Comparison of ENCODE assay signal across 10 mouse cellular contexts in the genomic region with DNA sequence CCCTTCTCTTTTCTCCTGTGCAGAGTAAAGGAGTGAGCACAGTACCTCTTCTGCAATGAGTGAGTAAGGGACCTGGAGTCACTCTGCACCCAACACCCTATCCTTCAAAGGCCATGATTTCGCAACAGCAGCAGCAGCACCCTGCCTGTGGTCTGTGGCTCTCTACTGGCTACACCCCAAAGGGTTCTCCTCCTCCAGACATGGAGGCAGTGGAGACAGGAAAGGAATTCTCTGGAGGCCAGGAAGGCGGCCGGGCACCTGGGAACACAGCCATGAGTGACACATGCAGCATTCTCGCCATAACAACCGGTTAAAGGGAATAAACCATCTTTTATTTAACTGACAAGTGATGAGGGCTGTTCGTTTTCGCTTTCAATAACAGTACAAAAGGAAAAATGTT.
A peak's percentile ranks its signal among the peaks of the same experiment; 100 is the strongest.
DNase-seq lines count a peak whose midpoint lies in the region; ATAC-seq and TF ChIP-seq lines count a peak whose summit lies in the region.
"Had no signal": no experiment of that assay in that cellular context is flagged by ENCODE, and none has a peak within 500 bp of the region (broad histone marks: within the 10 kb centered on the region; RNA-seq: fewer than 3 reads in every experiment).

No protein-coding gene starts in this region.

- H3ac ChIP-seq in C2C12 (ENCODE audit: control insufficient read depth, insufficient read length, low read depth), result no peak overlapping the region

- H3K27me3 ChIP-seq in hindbrain, embryonic 10.5 days (ENCODE audit: insufficient read depth, poor library complexity, severe bottlenecking), result no peaks in the 10 kb centered on the region
- no peaks in the 10 kb centered on the region for H3K27me3 ChIP-seq in hindbrain, embryonic 16.5 days (replicated peaks; ENCODE audit: control insufficient read depth, insufficient read depth, low read length)
- H3K27me3 ChIP-seq in C2C12 (ENCODE audit: control insufficient read depth, insufficient read depth, insufficient read length), result no peaks in the 10 kb centered on the region
- H3K27me3 ChIP-seq: limb, embryonic 13.5 days had no signal

- intact Hi-C loops in heart, postnatal 25 days (cut with DNase I), result no loop called here

- H3K9me3 ChIP-seq in hindbrain, embryonic 10.5 days, result peaks cover 8% of the 10 kb centered on the region
- no peaks in the 10 kb centered on the region for H3K9me3 ChIP-seq in hindbrain, embryonic 16.5 days (ENCODE audit: control insufficient read depth, low read length)

- H3K79me2 ChIP-seq in C2C12 (ENCODE audit: control insufficient read depth, insufficient read depth), result no peaks in the 10 kb centered on the region

- TF ChIP-seq CTCF in C2C12 (IDR thresholded peaks at IDR 0.05; ENCODE audit: control insufficient read depth, insufficient read depth, insufficient read length), result no peak

- H3K4me2 ChIP-seq in hindbrain, embryonic 16.5 days (ENCODE audit: low read length), result no peak overlapping the region
- H3K4me2 ChIP-seq: limb, embryonic 13.5 days had no signal

- no peak overlapping the region for H3K9ac ChIP-seq in hindbrain, embryonic 16.5 days (ENCODE audit: low read depth, low read length)
- H3K9ac ChIP-seq: limb, embryonic 13.5 days had no signal

- no peaks in the 10 kb centered on the region for H3K36me3 ChIP-seq in hindbrain, embryonic 10.5 days
- no peaks in the 10 kb centered on the region for H3K36me3 ChIP-seq in hindbrain, embryonic 16.5 days (ENCODE audit: control insufficient read depth, insufficient read depth, low read length)
- no peaks in the 10 kb centered on the region for H3K36me3 ChIP-seq in C2C12 (ENCODE audit: control insufficient read depth, insufficient read depth)
- H3K36me3 ChIP-seq: limb, embryonic 13.5 days had no signal

- no peak for DNase-seq in hindbrain, embryonic 10.5 days (ENCODE audit: low spot score)
- DNase-seq in cerebellum, adult 11-12 months, result peak; percentile 7
- DNase-seq in heart, postnatal 25 days (ENCODE audit: low spot score), result peak; percentile 4
- no peak for DNase-seq in embryo, embryonic 10 days (ENCODE audit: low spot score)
- DNase-seq: kidney, postnatal 4 days had no signal

- H3K4me1 ChIP-seq in hindbrain, embryonic 10.5 days (replicated peaks), result no peaks in the 10 kb centered on the region
- no peaks in the 10 kb centered on the region; the same call in 1 of the 2 replicates for H3K4me1 ChIP-seq in hindbrain, embryonic 16.5 days (ENCODE audit: control insufficient read depth, insufficient read depth, low read depth, low read length)

- ATAC-seq in hindbrain, embryonic 16.5 days, result no peak
- ATAC-seq in erythroid progenitor cell, adult 5-6 weeks (replicated peaks; ENCODE audit: low FRiP score, poor library complexity, severe bottlenecking), result no peak

- WGBS in hindbrain, embryonic 10.5 days, result 79% methylated on average over 7 of the region's 7 CpGs
- 37% methylated on average over 7 of the region's 7 CpGs for WGBS in hindbrain, embryonic 16.5 days

- H3K27ac ChIP-seq in hindbrain, embryonic 10.5 days, result 0 out of 2 replicates have a peak overlapping the region, but pooled peaks have one; percentile 50
- no peak overlapping the region for H3K27ac ChIP-seq in hindbrain, embryonic 16.5 days (ENCODE audit: low read depth, low read length)
- H3K27ac ChIP-seq: limb, embryonic 13.5 days had no signal

- no peak overlapping the region for H3K4me3 ChIP-seq in hindbrain, embryonic 10.5 days
- H3K4me3 ChIP-seq in hindbrain, embryonic 16.5 days (ENCODE audit: low read length), result no peak overlapping the region
- H3K4me3 ChIP-seq in C2C12 (ENCODE audit: insufficient read depth, poor library complexity, severe bottlenecking), result no peak overlapping the region
- H3K4me3 ChIP-seq: erythroblast, embryonic 14.5 days; limb, embryonic 13.5 days had no signal

- no peaks in the 10 kb centered on the region for H3K79me3 ChIP-seq in C2C12 (ENCODE audit: low read depth)

TF ChIP-seq in C2C12, 6 proteins besides CTCF, POLR2A, EP300 and RAD21:
- TF ChIP-seq MYOD1 (IDR thresholded peaks at IDR 0.05; ENCODE audit: control insufficient read depth, insufficient read length, low read depth) (no peak), USF1 (IDR thresholded peaks at IDR 0.05; ENCODE audit: low read depth) (no peak), CEBPB (IDR thresholded peaks at IDR 0.05; ENCODE audit: low read depth) (peak; percentile 97), MYOG (IDR thresholded peaks at IDR 0.05; ENCODE audit: control insufficient read depth, extremely low read depth, insufficient read length) (no peak), MAX (IDR thresholded peaks at IDR 0.05) (peak; percentile 55), FOSL1 (IDR thresholded peaks at IDR 0.05; ENCODE audit: insufficient read depth, low read length, poor library complexity, severe bottlenecking) (no peak)

Comparison
In these comparisons a context has a peak if more than half of its experiments do, and no peak if none do; other contexts are left out.
1. DNase-seq: peak in cerebellum, adult 11-12 months (single experiment) and heart, postnatal 25 days (single experiment); none in hindbrain, embryonic 10.5 days (single experiment) and embryo, embryonic 10 days (single experiment).